In genomic region chr7:72342822-72343221, GRCm38 (mm10) we compare ENCODE assay signal across 10 mouse cellular contexts. TPM values are rescaled to one million over a fixed set of nuclear protein-coding genes. Genes with fewer than 3 reads are reported as not detected.
A peak's percentile ranks its signal among the peaks of the same experiment; 100 is the strongest.
DNase-seq lines count a peak whose midpoint lies in the region; ATAC-seq and TF ChIP-seq lines count a peak whose summit lies in the region.
"Had no signal": no experiment of that assay in that cellular context is flagged by ENCODE, and none has a peak within 500 bp of the region (broad histone marks: within the 10 kb centered on the region; RNA-seq: fewer than 3 reads in every experiment).

No protein-coding gene starts in this region.

- WGBS in lung, postnatal 0 days = 46% methylated on average over 2 of the region's 2 CpGs

- H3K4me3 ChIP-seq in lung, postnatal 0 days (ENCODE audit: low read depth, low read length) = no peak overlapping the region
- H3K4me3 ChIP-seq in ES-E14 (ENCODE audit: insufficient read depth in 1 of 2, low read depth in 1 of 2, low read length in 2 of 2, poor library complexity in 1 of 2, severe bottlenecking in 1 of 2) = no peak overlapping the region
- H3K4me3 ChIP-seq: gastrocnemius, adult 2 months; heart, embryonic 12.5 days; lung, embryonic 15.5 days had no signal

- H3K27ac ChIP-seq in lung, postnatal 0 days (ENCODE audit: low read length) = no peak overlapping the region
- H3K27ac ChIP-seq in ES-E14 (ENCODE audit: insufficient read depth, low read depth, low read length, poor library complexity, severe bottlenecking) = no peak overlapping the region
- H3K27ac ChIP-seq: gastrocnemius, adult 2 months; lung, embryonic 15.5 days had no signal

- ATAC-seq in lung, postnatal 0 days = no peak

- H3K4me2 ChIP-seq in lung, postnatal 0 days (replicated peaks; ENCODE audit: low read depth, low read length) = no peak overlapping the region
- H3K4me2 ChIP-seq: heart, embryonic 12.5 days; lung, embryonic 15.5 days had no signal

- peak; percentile 48 for TF ChIP-seq CTCF in lung, postnatal 0 days (IDR thresholded peaks at IDR 0.05)

- no peaks in the 10 kb centered on the region for H3K27me3 ChIP-seq in lung, postnatal 0 days (replicated peaks; ENCODE audit: insufficient read depth, low read length)
- H3K27me3 ChIP-seq: heart, embryonic 12.5 days; lung, embryonic 15.5 days had no signal

- DNase-seq in lung, postnatal 0 days (ENCODE audit: low spot score) = no peak
- no peak for DNase-seq in lung, postnatal 14 days
- peak; percentile 41 for DNase-seq in ES-E14 (ENCODE audit: low read depth, low spot score)
- peak; percentile 42 for DNase-seq in lung, postnatal 36 days
- peak; percentile 54 for DNase-seq in thymus, postnatal 4 days
- no peak for DNase-seq in ovary, adult 18-20 months (ENCODE audit: low spot score)
- no peak for DNase-seq in frontal cortex, postnatal 36 days (ENCODE audit: low spot score in 2 of 2)
- DNase-seq: gastrocnemius, adult 2 months had no signal

- H3K36me3 ChIP-seq in lung, postnatal 0 days (ENCODE audit: insufficient read depth, low read length) = no peaks in the 10 kb centered on the region
- no peaks in the 10 kb centered on the region for H3K36me3 ChIP-seq in ES-E14 (ENCODE audit: control insufficient read depth, insufficient read depth, low read length, poor library complexity, severe bottlenecking)
- H3K36me3 ChIP-seq: heart, embryonic 12.5 days; lung, embryonic 15.5 days had no signal

- in situ Hi-C loops in ES-E14 (cut with MboI; ENCODE audit: low sequenced_read_pairs in 2 of 2, unreplicated experiment in 2 of 2) = no loop called here

- no peaks in the 10 kb centered on the region for H3K9me3 ChIP-seq in lung, postnatal 0 days (ENCODE audit: low read length)
- no peaks in the 10 kb centered on the region for H3K9me3 ChIP-seq in ES-E14 (ENCODE audit: control insufficient read depth, insufficient read depth, low read depth, low read length)
- H3K9me3 ChIP-seq: heart, embryonic 12.5 days; lung, embryonic 15.5 days had no signal

- H3K9ac ChIP-seq in lung, postnatal 0 days (replicated peaks; ENCODE audit: low read depth) = no peak overlapping the region
- H3K9ac ChIP-seq in ES-E14 (ENCODE audit: insufficient read depth, low read depth, low read length, poor library complexity, severe bottlenecking) = no peak overlapping the region
- H3K9ac ChIP-seq: heart, embryonic 12.5 days; lung, embryonic 15.5 days had no signal

- TF ChIP-seq EP300 in lung, postnatal 0 days (IDR thresholded peaks at IDR 0.05) = no peak

- no peaks in the 10 kb centered on the region for H3K4me1 ChIP-seq in lung, postnatal 0 days (ENCODE audit: insufficient read depth, low read depth, low read length)
- H3K4me1 ChIP-seq in ES-E14 (ENCODE audit: control insufficient read depth in 2 of 2, insufficient read depth in 2 of 2, low read length in 2 of 2, poor library complexity in 1 of 2) = no peaks in the 10 kb centered on the region
- H3K4me1 ChIP-seq: heart, embryonic 12.5 days; lung, embryonic 15.5 days had no signal

TF ChIP-seq in ES-E14, 5 proteins besides CTCF, POLR2A, EP300 and RAD21:
- TF ChIP-seq ZNF384 (IDR thresholded peaks at IDR 0.05; ENCODE audit: low read depth, low read length) (no peak), HCFC1 (IDR thresholded peaks at IDR 0.05; ENCODE audit: borderline replicate concordance, insufficient read depth, low read length) (no peak), MAFK (IDR thresholded peaks at IDR 0.05; ENCODE audit: insufficient read depth, low read depth, low read length) (no peak), CHD2 (IDR thresholded peaks at IDR 0.05; ENCODE audit: low read depth, low read length) (no peak), ZC3H11A (IDR thresholded peaks at IDR 0.05; ENCODE audit: borderline replicate concordance, low read depth, low read length) (no peak)

RNA-seq across cellular contexts. Expression of gene Mctp2, which starts 36.4 kb away (rescaled TPM):
- polyA plus RNA-seq in lung, postnatal 0 days (2015; fragmentation: Nextera tagmentation; extraction: Ambion mirVana) = 2.7 and 3.2 TPM in 2 replicates
- 6.2 and 9.0 TPM in 2 replicates for total RNA-seq in ES-E14 (2012; rRNA removed)

Comparison
In these comparisons a context has a peak if more than half of its experiments do, and no peak if none do; other contexts are left out.
1. DNase-seq: peak in ES-E14 (single experiment), lung, postnatal 36 days (single experiment) and thymus, postnatal 4 days (single experiment); none in lung, postnatal 0 days (single experiment), lung, postnatal 14 days (single experiment), ovary, adult 18-20 months (single experiment) and frontal cortex, postnatal 36 days (0 of 2).